Mouse (Mus musculus): ENCODE measurements around the gene Baz2a. TPM values are rescaled to one million over a fixed set of nuclear protein-coding genes. Genes with fewer than 3 reads are reported as not detected.

Gene Baz2a
- total RNA-seq, 2 experiments from 2014 or later = 42.8 to 45.5 TPM

- peak overlapping the region; percentile 90 for H3K27ac ChIP-seq
- peak overlapping the region; percentile 89 for H3K4me3 ChIP-seq
- peak; percentile 84 to 87 for DNase-seq (ENCODE audit: low spot score in 2 of 2)
- peak; percentile 69 for TF ChIP-seq CTCF (conservative IDR thresholded peaks at IDR 0.05)
Observed at GRCm38 (mm10) chr10:128096693-128097586, 5.6 kb downstream of the Baz2a start.

- Histone ChIP-seq H3K4me3 (peak overlapping the region; percentile 89), H3K27ac (peak overlapping the region; percentile 90)
- DNase-seq (ENCODE audit: low spot score in 2 of 2) = peak in 1 of 2 experiments; percentile 48
- TF ChIP-seq CTCF (conservative IDR thresholded peaks at IDR 0.05) = no peak
Observed at GRCm38 (mm10) chr10:128097587-128097971, 6.2 kb downstream of the Baz2a start.

- no peak for DNase-seq (ENCODE audit: low spot score in 2 of 2)
- no peak overlapping the region for H3K27ac ChIP-seq
- TF ChIP-seq CTCF (conservative IDR thresholded peaks at IDR 0.05) = no peak
- H3K4me3 ChIP-seq = no peak overlapping the region
Observed at GRCm38 (mm10) chr10:128110103-128110761, 18.9 kb downstream of the Baz2a start.

GRCm38 (mm10) chr10:128111227-128111626, 19.9 kb downstream of the Baz2a start:
- no peak for DNase-seq (ENCODE audit: low spot score in 2 of 2)
- no peak for TF ChIP-seq CTCF (conservative IDR thresholded peaks at IDR 0.05)
- no peak overlapping the region for H3K27ac ChIP-seq
- H3K4me3 ChIP-seq = no peak overlapping the region

- Histone ChIP-seq H3K4me3 (no peak overlapping the region), H3K27ac (no peak overlapping the region)
- no peak for TF ChIP-seq CTCF (conservative IDR thresholded peaks at IDR 0.05)
- DNase-seq (ENCODE audit: low spot score in 2 of 2) = no peak
Observed at GRCm38 (mm10) chr10:128123833-128124232, 32.5 kb downstream of the Baz2a start.

- no peak overlapping the region for H3K27ac ChIP-seq
- no peak for TF ChIP-seq CTCF (conservative IDR thresholded peaks at IDR 0.05)
- H3K4me3 ChIP-seq = no peak overlapping the region
- DNase-seq (ENCODE audit: low spot score in 2 of 2) = no peak
Observed at GRCm38 (mm10) chr10:128124831-128125230, 33.5 kb downstream of the Baz2a start.

- TF ChIP-seq CTCF (conservative IDR thresholded peaks at IDR 0.05) = no peak
- Histone ChIP-seq H3K4me3 (no peak overlapping the region), H3K27ac (no peak overlapping the region)
- no peak for DNase-seq (ENCODE audit: low spot score in 2 of 2)
Observed at GRCm38 (mm10) chr10:128125951-128126350, 34.6 kb downstream of the Baz2a start.

GRCm38 (mm10) chr10:128127497-128127896, 36.1 kb downstream of the Baz2a start:
- Histone ChIP-seq H3K4me3 (no peak overlapping the region), H3K27ac (no peak overlapping the region)
- no peak for DNase-seq (ENCODE audit: low spot score in 2 of 2)
- TF ChIP-seq CTCF (conservative IDR thresholded peaks at IDR 0.05) = no peak

GRCm38 (mm10) chr10:128128143-128128542, 36.8 kb downstream of the Baz2a start:
- no peak for DNase-seq (ENCODE audit: low spot score in 2 of 2)
- Histone ChIP-seq H3K4me3 (no peak overlapping the region), H3K27ac (no peak overlapping the region)
- no peak for TF ChIP-seq CTCF (conservative IDR thresholded peaks at IDR 0.05)

GRCm38 (mm10) chr10:128131297-128131696, 39.9 kb downstream of the Baz2a start:
- DNase-seq (ENCODE audit: low spot score in 2 of 2) = no peak
- no peak overlapping the region for H3K27ac ChIP-seq
- H3K4me3 ChIP-seq = no peak overlapping the region
- no peak for TF ChIP-seq CTCF (conservative IDR thresholded peaks at IDR 0.05)

- H3K27ac ChIP-seq = no peak overlapping the region
- H3K4me3 ChIP-seq = no peak overlapping the region
- no peak for TF ChIP-seq CTCF (conservative IDR thresholded peaks at IDR 0.05)
- DNase-seq (ENCODE audit: low spot score in 2 of 2) = no peak
Observed at GRCm38 (mm10) chr10:128131812-128132211, 40.4 kb downstream of the Baz2a start.

GRCm38 (mm10) chr10:128133650-128134332, 42.4 kb downstream of the Baz2a start:
- peak; percentile 33 to 63 for DNase-seq (ENCODE audit: low spot score in 2 of 2)
- H3K4me3 ChIP-seq = peak overlapping the region; percentile 1; the same call in 1 of the 2 replicates
- peak overlapping the region; percentile 84 for H3K27ac ChIP-seq
- TF ChIP-seq CTCF (conservative IDR thresholded peaks at IDR 0.05) = no peak

- Histone ChIP-seq H3K4me3 (no peak overlapping the region), H3K27ac (no peak overlapping the region)
- TF ChIP-seq CTCF (conservative IDR thresholded peaks at IDR 0.05) = no peak
- no peak for DNase-seq (ENCODE audit: low spot score in 2 of 2)
Observed at GRCm38 (mm10) chr10:128135374-128135773, 44.0 kb downstream of the Baz2a start.

All from layer of hippocampus, adult 2 months (tissue).